9 mouse cellular contexts compared by ENCODE assay signal in genomic region chr9:48860526-48860845, GRCm38 (mm10). TPM values are rescaled to one million over a fixed set of nuclear protein-coding genes. Genes with fewer than 3 reads are reported as not detected.
DNase-seq lines count a peak whose midpoint lies in the region; ATAC-seq and TF ChIP-seq lines count a peak whose summit lies in the region.
"Had no signal": no experiment of that assay in that cellular context is flagged by ENCODE, and none has a peak within 500 bp of the region (broad histone marks: within the 10 kb centered on the region; RNA-seq: fewer than 3 reads in every experiment).

No protein-coding gene starts in this region.

- peak; percentile 61; the same call in 1 of the 2 replicates for ATAC-seq in forebrain, embryonic 12.5 days (ENCODE audit: low FRiP score)
- ATAC-seq in lung, embryonic 16.5 days (ENCODE audit: low read depth), result peak; percentile 75

- 6% methylated on average over 6 of the region's 6 CpGs for WGBS in forebrain, embryonic 12.5 days
- 4% methylated on average over 6 of the region's 6 CpGs for WGBS in lung, embryonic 16.5 days

- no peak overlapping the region for H3K9ac ChIP-seq in MEL (ENCODE audit: control insufficient read depth, low read depth, low read length, poor library complexity, severe bottlenecking)
- H3K9ac ChIP-seq in forebrain, embryonic 12.5 days, result no peak overlapping the region
- no peak overlapping the region for H3K9ac ChIP-seq in lung, embryonic 16.5 days (ENCODE audit: low read length)

- DNase-seq in MEL (ENCODE audit: low read depth, low spot score), result peak; percentile 70
- peak; percentile 56 for DNase-seq in c-Kit-positive CD71-negative TER-119-negative erythroid progenitor cells, embryonic 14.5 days (ENCODE audit: low read depth)
- DNase-seq in heart, postnatal 25 days (ENCODE audit: low spot score), result peak; percentile 54
- peak; percentile 57 to 64 for DNase-seq in layer of hippocampus, adult 8-10 months (ENCODE audit: low spot score in 2 of 2)
- peak; percentile 63 for DNase-seq in right cerebral cortex, adult 18-20 months
- DNase-seq in urinary bladder, postnatal 4 days (ENCODE audit: low spot score in 2 of 2), result peak; percentile 55 to 68

- peak; percentile 80 to 87 (median 87) for TF ChIP-seq CTCF in MEL (IDR thresholded peaks at IDR 0.05 in 2 of 3, conservative IDR thresholded peaks at IDR 0.05 in 1 of 3; ENCODE audit: control insufficient read depth in 1 of 3, insufficient read depth in 1 of 3, low read depth in 2 of 3, low read length in 3 of 3, poor library complexity in 1 of 3, severe bottlenecking in 1 of 3)

- no peaks in the 10 kb centered on the region for H3K79me2 ChIP-seq in MEL (ENCODE audit: control insufficient read depth, insufficient read depth, low read length, poor library complexity)

- H3K9me3 ChIP-seq in MEL (replicated peaks; ENCODE audit: insufficient read depth, low read length), result no peaks in the 10 kb centered on the region
- no peaks in the 10 kb centered on the region for H3K9me3 ChIP-seq in forebrain, embryonic 12.5 days
- no peaks in the 10 kb centered on the region for H3K9me3 ChIP-seq in lung, embryonic 16.5 days (ENCODE audit: control insufficient read depth, low read length)

- no peaks in the 10 kb centered on the region; a peak in 1 of 4 replicates for H3K27me3 ChIP-seq in MEL (ENCODE audit: control insufficient read depth in 1 of 2, insufficient read depth in 2 of 2, low read length in 2 of 2)
- peaks cover 13% of the 10 kb centered on the region; the same call in 1 of the 2 replicates for H3K27me3 ChIP-seq in forebrain, embryonic 12.5 days
- no peaks in the 10 kb centered on the region for H3K27me3 ChIP-seq in lung, embryonic 16.5 days (ENCODE audit: control insufficient read depth, insufficient read depth, low read depth, low read length)

- peak; percentile 91 for TF ChIP-seq RAD21 in MEL (IDR thresholded peaks at IDR 0.05; ENCODE audit: low read depth, low read length)

- no peak overlapping the region for H3K27ac ChIP-seq in MEL (ENCODE audit: control insufficient read depth, low read depth, low read length)
- no peak overlapping the region for H3K27ac ChIP-seq in forebrain, embryonic 12.5 days
- no peak overlapping the region for H3K27ac ChIP-seq in lung, embryonic 16.5 days (ENCODE audit: low read length)
- H3K27ac ChIP-seq: macrophage had no signal

- H3K4me2 ChIP-seq in forebrain, embryonic 12.5 days, result no peak overlapping the region
- 0 out of 2 replicates have a peak overlapping the region, but pooled peaks have one; percentile 1 for H3K4me2 ChIP-seq in lung, embryonic 16.5 days (ENCODE audit: low read depth, low read length)

- H3K4me3 ChIP-seq in MEL (ENCODE audit: control insufficient read depth in 1 of 2, insufficient read depth in 1 of 2, low read depth in 2 of 2, low read length in 2 of 2), result no peak overlapping the region
- H3K4me3 ChIP-seq in forebrain, embryonic 12.5 days (replicated peaks), result no peak overlapping the region
- H3K4me3 ChIP-seq in lung, embryonic 16.5 days (ENCODE audit: low read length), result no peak overlapping the region

- no peak for TF ChIP-seq POLR2A in MEL (IDR thresholded peaks at IDR 0.05; ENCODE audit: control insufficient read depth in 1 of 2, insufficient read depth in 1 of 2, low read depth in 1 of 2, low read length in 2 of 2, poor library complexity in 1 of 2)

- no peaks in the 10 kb centered on the region for H3K4me1 ChIP-seq in MEL (ENCODE audit: control insufficient read depth in 1 of 2, insufficient read depth in 2 of 2, low read length in 2 of 2)
- peaks cover 11% of the 10 kb centered on the region; the same call in 1 of the 2 replicates for H3K4me1 ChIP-seq in forebrain, embryonic 12.5 days
- H3K4me1 ChIP-seq in lung, embryonic 16.5 days (replicated peaks; ENCODE audit: control insufficient read depth, insufficient read depth, low read length), result no peaks in the 10 kb centered on the region

- TF ChIP-seq EP300 in MEL (IDR thresholded peaks at IDR 0.05; ENCODE audit: low read depth in 1 of 2, low read length in 2 of 2), result no peak

- intact Hi-C loops in heart, postnatal 25 days (cut with DNase I), result loop anchor here (1.0 to 10.0 kb wide), 3 partner anchors 24 to 386 kb away; partner anchors contain the start of gene Zbtb16

- H3K36me3 ChIP-seq in MEL (ENCODE audit: control insufficient read depth in 1 of 2, insufficient read depth in 2 of 2, low read length in 2 of 2), result no peaks in the 10 kb centered on the region
- H3K36me3 ChIP-seq in forebrain, embryonic 12.5 days (replicated peaks), result no peaks in the 10 kb centered on the region
- H3K36me3 ChIP-seq in lung, embryonic 16.5 days (ENCODE audit: control insufficient read depth, insufficient read depth, low read length), result no peaks in the 10 kb centered on the region

TF ChIP-seq in MEL, 35 proteins besides CTCF, POLR2A, EP300 and RAD21:
- peak; percentile 98 for TF ChIP-seq ZC3H11A (IDR thresholded peaks at IDR 0.05; ENCODE audit: low read depth, low read length)
- TF ChIP-seq E2F4 (IDR thresholded peaks at IDR 0.05; ENCODE audit: borderline replicate concordance, low read depth, low read length), result no peak
- peak; percentile 98 for TF ChIP-seq SMC3 (IDR thresholded peaks at IDR 0.05; ENCODE audit: low read depth, low read length)
- TF ChIP-seq CHD1 (IDR thresholded peaks at IDR 0.05; ENCODE audit: low read depth, low read length), result no peak
- TF ChIP-seq POLR2AphosphoS2 (IDR thresholded peaks at IDR 0.05; ENCODE audit: low read length), result no peak

RNA-seq across cellular contexts. Expression of gene Zbtb16, which starts 24.5 kb away (rescaled TPM):
- 0.04 and 0.07 TPM in 2 replicates for total RNA-seq in MEL (2012; rRNA removed)
- under 1 TPM in 1 of 2 experiments, not detected in 1; 0.72 TPM for polyA plus RNA-seq in MEL (2012; ENCODE audit: insufficient read depth in 1 of 2, insufficient read length in 2 of 2, low read depth in 1 of 2, low replicate concordance in 2 of 2, missing spikeins in 1 of 2)
- polyA plus RNA-seq in forebrain, embryonic 12.5 days (2016; fragmentation: Nextera tagmentation; extraction: Ambion mirVana), result 3.5 and 5.6 TPM in 2 replicates
- total RNA-seq in heart, postnatal 25 days (2021), result 100 to 1,000 TPM; 132 to 167 TPM
- 100 to 1,000 TPM; 118 to 146 (median 137) TPM for total RNA-seq in layer of hippocampus, adult 8-10 months (2022)
- 13.3 and 18.4 TPM in 2 replicates for polyA plus RNA-seq in lung, embryonic 16.5 days (2015; fragmentation: Nextera tagmentation; extraction: Ambion mirVana)

RNA-seq across cellular contexts. Expression of gene Htr3a, which starts 50.4 kb away (rescaled TPM):
- total RNA-seq in MEL (2012; rRNA removed), result not detected in 2 replicates
- polyA plus RNA-seq in MEL (2012; ENCODE audit: insufficient read depth in 1 of 2, insufficient read length in 2 of 2, low read depth in 1 of 2, low replicate concordance in 2 of 2, missing spikeins in 1 of 2), result not detected
- polyA plus RNA-seq in forebrain, embryonic 12.5 days (2016; fragmentation: Nextera tagmentation; extraction: Ambion mirVana), result 0.73 and 1.0 TPM in 2 replicates
- total RNA-seq in heart, postnatal 25 days (2021), result not detected
- 10 to 100 TPM; 12.0 to 16.6 (median 13.9) TPM for total RNA-seq in layer of hippocampus, adult 8-10 months (2022)
- polyA plus RNA-seq in lung, embryonic 16.5 days (2015; fragmentation: Nextera tagmentation; extraction: Ambion mirVana), result 1.3 and 1.9 TPM in 2 replicates
- polyA plus RNA-seq: macrophage had no signal

Comparison
In these comparisons a context has a peak if more than half of its experiments do, and no peak if none do; other contexts are left out.
1. RNA of gene Zbtb16, which starts 24.5 kb away (total RNA-seq): 132 to 167 TPM in heart, postnatal 25 days and 118 to 146 TPM in layer of hippocampus, adult 8-10 months; 0.04 to 0.07 TPM in MEL; every median in the first group is over 100 times any median in the second.
2. RNA of gene Htr3a, which starts 50.4 kb away (total RNA-seq): 12.0 to 16.6 TPM in layer of hippocampus, adult 8-10 months; not detected in heart, postnatal 25 days and not detected in MEL; every median in the first group is over 10 times any median in the second.
3. Peak in every context shown above with its lines, with median percentiles within 50 percentile points of each other: DNase-seq.